Mouse (Mus musculus) gastrocnemius, postnatal 4 days (tissue): ENCODE measurements around the gene Per2. TPM values are rescaled to one million over a fixed set of nuclear protein-coding genes. Genes with fewer than 3 reads are reported as not detected.
A peak's percentile ranks its signal among the peaks of the same experiment; 100 is the strongest.
"Not testable (repeated sequence)": the region's sequence is repeated elsewhere in the genome, so short reads cannot be mapped to it uniquely, and the experiment has no call there.

Source experiments
- DNase-seq, 2 experiments: peaks; one replicate each; pipeline ENCODE4 v3.0.0; 2021 to 2022; ENCODE audit warnings: low spot score in 2 of 2, mixed read lengths in 2 of 2
- long read RNA-seq, 2 experiments: library from polyadenylated mRNA; stranded (forward); transcript quantifications; one replicate each; pipeline ENCODE4 v2.0.0; 2021
- total RNA-seq, 2 experiments: library from RNA; stranded (reverse); gene quantifications; 2 replicates each; pipeline ENCODE4 v1.2.3; 2021

Per2 gene
- 1 to 10 TPM; 7.2 to 8.6 TPM for total RNA-seq
- long read RNA-seq, experiment 1, partial matches to known transcripts, result 4 of 5 reads
- long read RNA-seq, experiment 1, other reads (novel, unspliced or antisense), result 1 of 5 reads
- long read RNA-seq, experiment 2, full-length matches to known transcripts, result 1 of 4 reads
- long read RNA-seq, experiment 2, partial matches to known transcripts, result 3 of 4 reads
- long read RNA-seq, experiment 2, other reads (novel, unspliced or antisense), result 0 of 4 reads

DNA sequence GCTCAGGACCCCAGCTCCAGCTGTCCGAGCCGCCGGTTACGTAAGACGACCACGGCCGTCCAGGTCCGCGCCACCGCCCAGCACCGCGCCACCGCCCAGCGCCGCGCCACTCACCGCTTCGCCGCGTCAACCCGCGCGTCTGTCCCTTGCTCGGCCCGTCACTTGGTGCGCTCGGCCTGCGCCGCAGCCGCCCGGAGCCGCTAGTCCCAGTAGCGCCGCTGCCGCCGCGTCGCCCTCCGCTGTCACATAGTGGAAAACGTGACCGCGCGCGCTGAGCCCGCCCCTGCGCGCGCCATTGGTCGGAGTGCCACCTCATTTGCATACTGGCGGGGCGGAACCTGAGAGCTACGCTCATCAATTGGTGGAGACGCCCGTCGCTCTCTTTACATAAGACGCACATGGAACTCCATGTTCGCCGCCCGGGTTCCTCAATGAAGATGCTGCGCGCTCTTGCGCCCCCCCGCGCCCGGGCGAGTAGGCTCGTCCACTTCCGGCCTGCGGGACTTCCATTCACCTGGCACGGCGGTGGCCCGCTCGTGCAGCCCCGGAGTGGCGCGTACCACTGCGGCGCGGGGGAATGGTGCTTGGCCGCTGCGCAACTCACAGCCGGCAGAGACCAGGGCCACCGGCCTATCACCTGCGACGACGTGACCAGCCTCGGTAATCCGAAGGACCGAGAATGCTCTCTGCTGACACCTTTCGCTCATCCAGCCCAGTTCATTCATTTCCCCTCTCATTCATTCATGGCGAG is at the start of gene Per2:
TSS of gene Per2 (minus strand) at position 266 of the 751 bp plus-strand sequence.
- peak; percentile 92 to 98 for DNase-seq

GRCm38 (mm10) chr1:91504615-91505014 is 45.5 kb upstream of the Per2 start:
- no peak for DNase-seq

GRCm38 (mm10) chr1:91498579-91498978 is 39.5 kb upstream of the Per2 start:
- DNase-seq, result no peak

GRCm38 (mm10) chr1:91495321-91495720 is 36.2 kb upstream of the Per2 start:
- DNase-seq, result no peak

DNA sequence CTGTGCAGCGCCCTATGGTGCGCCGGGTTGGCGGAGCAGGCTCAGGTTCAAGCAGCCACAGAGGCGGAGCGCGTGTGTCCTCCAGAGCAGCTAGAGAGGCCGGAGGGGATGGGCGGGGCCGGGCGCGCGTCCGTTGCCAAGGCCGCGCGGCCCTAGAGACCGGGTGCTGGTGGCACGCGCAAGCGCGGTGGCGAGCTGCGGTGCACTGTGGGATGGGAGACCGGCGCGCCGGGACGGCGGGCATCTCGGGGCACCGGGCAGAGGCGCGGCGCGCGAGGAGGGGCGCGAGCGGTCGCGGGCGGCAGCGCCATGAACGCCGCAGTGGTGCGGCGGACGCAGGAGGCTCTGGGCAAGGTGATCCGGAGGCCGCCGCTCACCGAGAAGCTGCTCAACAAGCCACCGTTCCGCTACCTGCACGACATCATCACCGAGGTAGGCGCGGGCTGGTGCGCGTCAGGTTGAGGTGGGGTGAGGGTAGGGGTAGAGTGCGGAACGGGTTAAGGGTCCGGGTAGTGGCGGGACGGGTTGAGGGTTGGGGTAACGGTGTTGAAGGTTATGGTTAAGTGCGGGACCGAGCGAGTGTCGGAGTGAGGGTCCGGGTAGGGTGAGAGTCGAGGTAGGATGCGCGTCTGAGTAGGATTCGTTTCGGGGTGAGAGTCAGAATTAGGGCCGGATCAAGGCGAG is 35.5 kb upstream of the Per2 start, which contains the start of gene Traf3ip1:
TSS of gene Traf3ip1 (plus strand) at position 191 of the 684 bp plus-strand sequence.
- peak; percentile 87 to 92 for DNase-seq

DNA sequence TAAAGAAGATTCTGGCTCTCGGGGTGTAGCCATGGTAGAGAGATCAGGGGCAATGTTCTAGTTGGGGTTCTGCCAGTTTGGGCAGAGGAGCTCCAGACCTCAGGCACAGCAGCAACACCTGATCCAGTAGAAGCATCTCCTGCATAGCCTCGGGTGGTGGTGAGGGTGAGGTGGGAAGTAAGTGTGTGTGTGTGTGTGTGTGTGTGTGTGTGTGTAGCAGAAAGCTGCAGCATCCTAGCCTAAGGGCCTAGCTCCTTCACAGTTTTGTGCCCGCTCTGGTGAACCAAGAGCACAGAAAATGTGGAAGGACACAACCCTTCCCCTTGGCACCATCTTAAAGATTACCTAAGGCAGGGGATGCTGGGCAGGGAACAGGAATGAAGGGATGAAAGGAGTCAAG is 34.8 kb upstream of the Per2 start:
- DNase-seq, result no peak

GRCm38 (mm10) chr1:91492740-91493139 is 33.6 kb upstream of the Per2 start:
- no peak for DNase-seq

DNA sequence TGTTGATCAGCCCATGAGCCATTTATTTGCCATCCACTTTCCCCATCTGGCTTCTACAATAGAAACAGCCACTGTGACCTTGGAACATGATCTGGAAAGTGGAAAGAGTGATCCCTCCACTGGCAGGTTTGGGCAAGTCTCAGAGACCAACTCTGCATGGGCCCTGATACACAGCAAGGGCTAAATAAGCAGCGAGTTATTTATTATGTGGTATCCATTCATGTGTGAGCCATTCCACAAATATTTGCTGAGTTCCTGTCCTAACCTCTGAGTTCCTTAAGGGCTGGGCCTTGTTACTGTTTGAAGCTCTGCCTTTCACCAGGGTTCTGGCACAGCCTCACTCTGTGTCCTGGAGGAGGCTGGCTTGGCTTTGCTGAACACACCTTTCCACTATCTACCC is 31.2 kb upstream of the Per2 start:
- DNase-seq, result no peak

GRCm38 (mm10) chr1:91486165-91486564 is 27.0 kb upstream of the Per2 start:
- DNase-seq, result no peak

DNA sequence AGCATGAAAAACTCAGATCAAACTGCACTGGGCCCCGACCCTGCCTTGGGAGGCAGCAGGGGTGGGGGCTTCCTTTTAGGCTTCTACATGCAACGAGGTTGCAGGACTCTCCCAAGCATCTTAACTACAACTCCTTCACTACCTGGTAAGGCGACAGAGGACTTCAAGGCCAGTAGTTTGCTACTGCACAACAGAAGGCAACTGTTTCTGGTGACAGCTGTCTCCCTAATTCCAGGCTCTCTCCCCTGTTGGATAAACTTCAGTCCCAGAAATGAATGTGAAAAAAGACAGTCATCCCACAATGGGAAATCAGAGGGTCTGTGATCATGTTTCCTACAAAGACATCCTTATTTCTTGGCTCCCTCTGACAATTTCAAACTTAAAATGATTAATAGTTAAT is 26.3 kb upstream of the Per2 start:
- DNase-seq, result no peak

DNA sequence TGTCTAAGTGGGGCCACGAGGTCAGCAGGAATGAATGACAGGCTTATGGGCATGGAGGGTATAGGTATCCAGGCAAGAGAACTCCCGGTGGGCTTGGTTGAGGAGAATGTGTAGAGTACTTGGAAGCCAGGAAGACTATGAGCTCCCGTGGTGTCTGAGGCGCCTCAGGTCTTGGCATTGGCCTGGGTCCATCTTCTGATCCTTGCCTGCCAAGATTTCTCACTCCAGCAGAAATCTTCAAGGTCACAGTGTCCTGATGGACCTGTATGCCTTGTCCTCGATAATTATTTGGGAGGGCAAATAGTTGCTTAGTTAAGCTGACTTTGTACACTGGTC is 24.9 kb upstream of the Per2 start:
- DNase-seq, result no peak

GRCm38 (mm10) chr1:91483304-91484010 is 24.3 kb upstream of the Per2 start:
- DNase-seq, result peak; percentile 77 to 89

DNA sequence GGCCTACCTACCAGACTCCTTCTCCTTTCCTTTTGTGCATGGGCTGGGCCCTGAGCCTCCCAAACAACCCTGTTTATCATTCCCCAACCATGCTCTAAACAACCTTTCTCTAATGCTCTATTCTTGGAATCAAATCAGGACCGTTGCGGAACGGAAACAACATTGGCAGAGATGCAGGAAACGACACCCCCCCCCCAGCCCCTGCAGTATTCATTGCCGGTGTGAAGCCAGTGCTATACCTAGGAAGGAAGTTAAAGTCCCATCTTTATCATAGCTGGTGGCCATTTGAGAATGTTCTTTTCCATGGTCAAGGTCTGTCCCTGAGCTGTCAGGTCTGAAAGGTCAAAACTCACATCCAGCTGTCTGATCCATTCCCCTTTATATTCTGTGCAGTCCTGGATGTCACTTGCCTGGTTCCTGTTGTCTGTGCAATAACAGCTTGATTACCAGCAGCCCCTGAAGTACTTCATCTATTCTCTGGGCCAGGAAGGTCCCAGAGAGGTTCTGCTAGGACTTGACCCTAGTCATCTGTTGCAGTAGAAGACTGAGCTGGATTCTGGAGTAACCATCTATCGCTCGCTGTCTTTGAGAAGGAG is 23.6 kb upstream of the Per2 start:
- no peak for DNase-seq

- no peak for DNase-seq
Measured at GRCm38 (mm10) chr1:91478958-91479357, 19.8 kb upstream of the Per2 start.

GRCm38 (mm10) chr1:91478145-91478544 is 19.0 kb upstream of the Per2 start:
- not testable (repeated sequence) for DNase-seq

- no peak for DNase-seq
Measured at GRCm38 (mm10) chr1:91469888-91470419, 10.8 kb upstream of the Per2 start.

DNA sequence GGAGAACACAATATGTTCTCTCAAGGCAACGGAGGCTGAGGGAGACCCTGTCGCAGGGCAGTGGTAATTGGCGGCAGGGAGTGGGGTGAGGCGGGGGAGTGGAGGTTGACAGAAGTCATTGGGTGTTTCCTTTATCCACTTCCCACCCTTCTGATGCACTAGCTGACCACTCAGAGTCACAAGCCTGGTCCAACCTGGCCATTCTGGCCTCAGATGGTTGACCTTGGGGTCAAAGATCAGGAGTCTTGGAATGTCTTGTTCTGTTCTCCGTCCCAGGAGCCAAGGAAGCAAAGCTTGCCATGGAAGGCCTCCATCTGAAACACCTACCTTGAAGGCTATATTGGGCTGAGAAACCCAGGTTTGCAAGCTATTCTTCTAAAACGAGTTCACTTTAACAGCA is 7.1 kb upstream of the Per2 start:
- no peak for DNase-seq

DNA sequence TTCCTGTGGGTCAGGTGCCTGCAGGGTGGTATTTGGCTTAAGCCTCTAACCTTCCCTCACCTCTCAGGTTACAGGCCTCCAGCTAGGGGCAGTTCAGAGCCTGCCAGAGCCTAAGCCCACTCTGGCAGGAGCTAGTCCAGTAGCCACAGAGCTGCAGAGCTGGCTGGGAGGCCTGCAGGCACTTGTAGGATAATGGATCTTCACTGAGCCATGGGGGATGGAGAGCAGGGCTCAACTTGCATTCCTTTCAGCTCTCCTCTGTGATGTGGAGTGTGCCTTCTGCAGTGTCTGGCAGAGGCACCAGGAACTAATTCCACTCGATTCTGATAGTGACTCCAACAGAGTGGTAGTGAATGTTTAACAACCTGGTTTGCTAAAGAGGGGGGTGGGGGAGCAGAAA is 6.1 kb upstream of the Per2 start:
- DNase-seq, result no peak

DNA sequence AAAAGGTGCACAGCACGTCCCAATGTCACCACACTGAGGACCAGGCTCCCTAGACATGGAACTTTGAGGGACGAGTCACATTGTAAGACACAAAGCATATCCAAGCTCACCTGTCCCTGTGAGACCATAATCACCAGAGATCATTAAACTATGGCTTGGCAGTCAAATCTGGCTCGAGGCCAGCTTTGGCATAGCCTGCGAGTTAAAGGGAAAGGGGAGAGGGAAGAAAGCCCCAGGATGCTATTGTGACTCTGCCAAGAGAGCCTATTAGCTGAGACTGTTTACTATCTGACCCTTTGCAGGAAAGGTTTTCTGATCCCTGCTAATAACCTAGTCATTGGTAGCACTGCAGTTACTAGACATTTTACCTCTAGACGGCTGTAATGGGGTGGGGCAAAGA is 5.3 kb upstream of the Per2 start:
- DNase-seq, result no peak

DNA sequence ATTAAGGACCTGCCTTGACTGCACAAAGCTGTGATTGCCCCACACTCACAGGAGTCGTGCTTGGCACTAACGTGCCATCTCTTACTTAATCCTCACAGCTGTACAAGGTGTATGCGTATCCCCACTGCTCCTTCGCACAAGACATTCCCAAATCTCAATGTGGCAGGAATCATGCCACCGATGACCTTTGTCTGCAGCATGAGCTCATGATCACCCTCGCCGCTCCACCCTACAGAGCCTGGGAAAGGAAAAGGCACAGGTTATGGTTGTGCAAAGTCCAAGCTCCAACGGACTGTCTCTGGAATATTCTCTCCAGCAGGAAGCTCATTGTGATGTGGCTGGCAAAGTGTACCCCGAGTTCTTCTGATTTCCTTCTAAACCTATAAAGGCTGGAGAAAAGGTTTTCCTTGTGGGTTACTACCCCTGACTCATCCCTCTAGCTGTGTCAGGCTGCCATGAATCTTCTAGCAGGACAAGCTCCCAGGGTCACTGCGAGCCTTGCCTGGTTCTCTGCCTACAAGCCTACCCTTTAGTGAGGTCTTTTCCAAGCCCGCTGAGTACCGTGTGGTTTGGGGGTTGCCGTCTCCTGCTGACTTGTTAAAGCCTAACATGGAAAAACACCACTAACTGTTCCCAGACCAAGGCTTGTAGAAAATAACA is 4.3 kb upstream of the Per2 start:
- no peak for DNase-seq

GRCm38 (mm10) chr1:91460564-91460963 is 1.4 kb upstream of the Per2 start:
- no peak for DNase-seq
